Mouse (Mus musculus) lung, postnatal 0 days (tissue): ENCODE results near the gene Pym1.

Source experiments
- CTCF ChIP-seq: IDR thresholded peaks from 2 replicates; pipeline ENCODE4 v1.5.1; 2016; ENCODE audit warnings: antibody characterized with exemption, mild to moderate bottlenecking
- EP300 ChIP-seq: IDR thresholded peaks from 2 replicates; pipeline ENCODE4 v1.6.1; 2016; ENCODE audit warnings: antibody characterized with exemption, mild to moderate bottlenecking, control low read depth

- no peak for TF ChIP-seq CTCF
- no peak for TF ChIP-seq EP300
Measured at GRCm38 (mm10) chr10:128703895-128704294, 43.8 kb upstream of the Pym1 start, which contains the start of gene Pmel.
